Mouse (Mus musculus) G1E (cell line): ENCODE data around the gene Atpaf1. TPM values are rescaled to one million over a fixed set of nuclear protein-coding genes. Genes with fewer than 3 reads are reported as not detected.

Experiments used
- ATAC-seq: 2 replicates; pipeline ENCODE4 v1.8.0; 2016; ENCODE audit warnings: mild to moderate bottlenecking; ENCODE audit not compliant: insufficient number of reproducible peaks, poor library complexity, low FRiP score, severe bottlenecking; ENCODE audit errors: extremely low read depth
- DNase-seq: peaks from one replicate; pipeline ENCODE4 v3.0.0; 2012; ENCODE audit warnings: low spot score
- H3K27me3 ChIP-seq: 2 replicates; pipeline ENCODE4 v1.6.1; 2012; ENCODE audit warnings: mild to moderate bottlenecking, low read length, inconsistent platforms; ENCODE audit not compliant: insufficient read depth
- H3K36me3 ChIP-seq: replicated peaks from 2 replicates; pipeline ENCODE3; 2012; ENCODE audit warnings: mild to moderate bottlenecking, inconsistent platforms
- H3K4me1 ChIP-seq: 2 replicates; pipeline ENCODE4 v1.6.1; 2012; ENCODE audit warnings: low read depth, low read length, inconsistent platforms, mixed read lengths; ENCODE audit not compliant: insufficient read depth
- H3K4me3 ChIP-seq: 2 replicates; pipeline ENCODE4 v1.5.1; 2012; ENCODE audit warnings: low read depth, mild to moderate bottlenecking, inconsistent platforms, low read length, moderate library complexity, mixed read lengths
- H3K9me3 ChIP-seq: replicated peaks from 2 replicates; pipeline ENCODE4 v1.6.1; 2012; ENCODE audit warnings: inconsistent platforms
- CTCF ChIP-seq: IDR thresholded peaks from 2 replicates; pipeline ENCODE4 v1.5.1; 2012; ENCODE audit warnings: low read depth, low read length, inconsistent platforms, mixed read lengths
- GATA1 ChIP-seq: IDR thresholded peaks from 2 replicates; pipeline ENCODE4 v1.6.1; 2012; ENCODE audit warnings: borderline replicate concordance, low read length, inconsistent platforms, mixed read lengths
- GATA2 ChIP-seq: IDR thresholded peaks from 2 replicates; pipeline ENCODE4 v1.6.1; 2012; ENCODE audit warnings: low read depth, low read length, inconsistent platforms, borderline replicate concordance
- POLR2AphosphoS5 ChIP-seq: IDR thresholded peaks from 2 replicates; pipeline ENCODE4 v1.6.1; 2012; ENCODE audit warnings: low read depth, low read length, inconsistent platforms; ENCODE audit not compliant: insufficient replicate concordance
- TAL1 ChIP-seq: conservative IDR thresholded peaks from 2 replicates; pipeline ENCODE4 v1.6.1; 2012; ENCODE audit warnings: low read depth, low read length, inconsistent platforms, mixed read lengths
- polyA plus RNA-seq: library from polyadenylated mRNA; stranded (reverse); fragments of >175 nt; gene quantifications from 2 replicates; pipeline ENCODE4 v1.2.3, GENCODE M21; 2012
- total RNA-seq, 2 experiments: library from RNA; stranded (forward) in 1 of 2; stranded (reverse) in 1 of 2; fragments of 200-1000 nt in 1 of 2; fragments of >200 nt in 1 of 2; fragmentation: Nextera tagmentation in 1 of 2; gene quantifications; 2 replicates each; pipeline ENCODE4 v1.2.3; 2014 to 2017

The Atpaf1 gene
- total RNA-seq (2014; fragmentation: Nextera tagmentation) = 26.9 and 32.3 TPM in 2 replicates
- 10.4 and 13.5 TPM in 2 replicates for total RNA-seq (2017)
- 11.1 and 13.3 TPM in 2 replicates for polyA plus RNA-seq

DNA sequence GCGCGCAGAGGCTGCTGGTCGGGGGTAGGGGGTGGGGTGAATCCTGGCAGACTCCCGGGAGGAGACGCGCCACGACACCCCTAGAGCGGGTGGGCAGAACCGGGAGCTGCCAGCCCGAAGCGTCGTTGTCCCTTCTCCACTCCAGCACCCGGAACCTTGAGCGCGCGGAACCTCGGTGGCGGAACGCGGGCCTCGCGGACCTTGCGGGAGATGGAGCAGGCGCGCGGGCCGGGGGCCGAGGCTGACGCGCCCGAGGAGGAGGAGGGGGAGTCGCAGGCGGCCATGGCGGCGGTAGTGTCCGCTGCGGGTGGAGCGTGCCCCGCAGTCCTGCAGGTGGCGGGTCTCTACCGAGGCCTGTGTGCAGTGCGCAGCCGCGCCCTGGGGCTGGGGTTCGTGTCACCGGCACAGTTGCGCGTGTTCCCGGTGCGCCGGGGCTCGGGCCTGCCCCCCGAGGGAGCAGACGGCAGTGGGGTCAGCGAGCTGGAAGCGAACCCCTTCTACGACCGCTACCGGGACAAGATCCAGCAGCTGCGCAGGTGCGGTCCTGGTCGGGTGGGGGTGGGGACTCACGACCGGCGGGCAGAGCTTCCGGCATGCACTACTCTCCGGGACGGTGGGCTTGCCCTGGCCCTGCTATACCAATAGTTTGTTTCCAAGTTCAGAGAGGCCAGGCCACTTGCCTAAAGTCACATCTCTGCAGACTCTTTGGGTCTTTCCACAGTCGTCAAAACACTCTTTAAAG, at the start of gene Atpaf1:
Atpaf1 (plus strand) TSS at position 44 of the 742 bp plus-strand sequence.
- ATAC-seq (peak; percentile 22; the same call in 1 of the 2 replicates), DNase-seq (peak; percentile 51)
- Histone ChIP-seq H3K36me3 (peaks cover 28% of the 10 kb centered on the region), H3K4me3 (peak within 1 kb of the TSS; percentile 80), H3K4me1 (peaks cover 15% of the 10 kb centered on the region), H3K27me3 (peaks cover 7% of the 10 kb centered on the region; the same call in 1 of the 2 replicates), H3K9me3 (no peaks in the 10 kb centered on the region)
- TF ChIP-seq GATA1 (no peak), POLR2AphosphoS5 (no peak), TAL1 (no peak), GATA2 (no peak)

- peaks cover 6% of the 10 kb centered on the region for H3K36me3 ChIP-seq
- H3K4me1 ChIP-seq = peaks cover 49% of the 10 kb centered on the region
- no peaks in the 10 kb centered on the region for H3K9me3 ChIP-seq
- no peak overlapping the region for H3K4me3 ChIP-seq
- TF ChIP-seq CTCF (no peak), POLR2AphosphoS5 (no peak), GATA1 (no peak), GATA2 (no peak), TAL1 (no peak)
- H3K27me3 ChIP-seq = peaks cover 7% of the 10 kb centered on the region
- no peak for ATAC-seq
- no peak for DNase-seq
Measured at GRCm38 (mm10) chr4:115734867-115735266, 49.7 kb upstream of the Atpaf1 start.

DNA sequence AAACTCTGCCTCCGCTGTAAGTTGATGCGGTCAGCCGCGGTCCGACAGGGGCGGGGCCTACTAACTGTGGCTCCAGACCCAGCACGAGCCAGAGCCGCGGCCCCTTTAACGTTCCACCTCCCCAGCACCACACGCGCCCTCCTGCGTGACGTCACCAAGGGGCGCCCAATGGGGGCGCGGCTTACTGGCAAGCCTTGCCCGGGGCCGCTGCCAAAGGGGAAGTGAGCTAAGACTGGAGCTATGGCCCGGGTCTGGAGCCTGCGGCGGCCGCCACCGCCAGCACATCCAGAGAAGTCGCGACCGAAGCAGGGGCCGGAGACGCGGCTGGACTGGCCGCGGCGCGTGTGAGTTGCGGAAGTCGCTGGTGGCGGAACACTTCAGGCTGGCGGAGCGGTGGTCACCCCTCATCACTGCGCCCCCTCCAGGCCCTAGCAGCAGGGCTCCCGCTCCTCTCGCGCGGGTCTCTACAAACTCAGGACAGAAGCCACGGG, 47.0 kb upstream of the Atpaf1 start, which contains the start of gene Efcab14:
Efcab14 (plus strand) TSS at position 194 of the 491 bp plus-strand sequence.
- Histone ChIP-seq H3K27me3 (peaks cover 5% of the 10 kb centered on the region), H3K4me1 (peaks cover 55% of the 10 kb centered on the region), H3K4me3 (peak within 1 kb of the TSS; percentile 90), H3K36me3 (peaks cover 30% of the 10 kb centered on the region), H3K9me3 (no peaks in the 10 kb centered on the region)
- ATAC-seq (peak; percentile 97), DNase-seq (peak; percentile 100)
- no peak for TF ChIP-seq GATA1
- TF ChIP-seq CTCF = no peak
- TF ChIP-seq POLR2AphosphoS5 = no peak
- no peak for TF ChIP-seq TAL1
- TF ChIP-seq GATA2 = no peak

DNA sequence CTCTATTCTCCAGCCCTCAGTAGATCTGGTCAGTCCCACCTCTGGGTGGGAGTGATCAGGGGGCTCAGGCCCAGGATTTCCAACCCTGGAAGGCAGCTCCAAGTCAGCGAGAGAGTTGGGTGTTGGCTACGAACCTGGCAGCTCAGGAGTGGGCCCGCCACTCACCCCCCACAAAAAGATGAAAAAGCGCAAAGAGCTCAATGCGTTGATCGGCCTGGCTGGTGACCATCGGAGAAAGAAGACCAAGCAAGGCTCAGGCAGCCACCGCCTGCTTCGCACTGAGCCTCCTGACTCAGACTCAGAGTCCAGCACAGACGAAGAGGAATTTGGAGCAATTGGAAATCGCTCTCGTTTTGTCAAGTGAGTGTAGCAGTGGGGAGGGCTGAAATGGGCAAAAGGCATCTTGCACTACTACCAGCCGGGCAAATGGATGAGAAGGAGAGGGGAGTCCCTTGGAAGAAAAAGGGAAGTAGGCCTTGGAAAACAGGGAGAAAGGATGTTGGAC, 46.1 kb upstream of the Atpaf1 start:
- ATAC-seq = no peak
- no peaks in the 10 kb centered on the region for H3K9me3 ChIP-seq
- peaks cover 57% of the 10 kb centered on the region for H3K4me1 ChIP-seq
- no peak for DNase-seq
- no peak for TF ChIP-seq POLR2AphosphoS5
- TF ChIP-seq GATA2 = no peak
- TF ChIP-seq CTCF = no peak
- no peak for TF ChIP-seq GATA1
- no peak for TF ChIP-seq TAL1
- peaks cover 1% of the 10 kb centered on the region for H3K27me3 ChIP-seq
- peaks cover 38% of the 10 kb centered on the region for H3K36me3 ChIP-seq
- peak overlapping the region; percentile 90 for H3K4me3 ChIP-seq

DNA sequence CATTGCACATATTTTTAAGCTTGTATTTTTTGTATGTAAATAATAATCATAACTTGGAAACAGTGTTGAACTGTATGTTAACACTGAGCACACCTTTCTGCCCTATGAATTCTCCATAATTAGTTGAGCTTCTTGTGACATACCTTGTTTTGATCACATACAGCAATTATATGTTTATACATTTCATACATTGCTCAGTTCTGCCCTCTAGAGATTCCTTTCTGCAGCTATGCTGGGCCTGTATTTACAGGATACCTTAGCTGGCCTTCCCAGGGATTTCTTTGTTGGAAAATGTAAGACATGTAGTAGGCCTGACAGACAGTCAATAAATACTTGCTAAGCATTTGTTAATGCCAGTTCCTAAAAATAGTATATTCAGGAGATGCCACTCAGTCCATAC, 42.0 kb upstream of the Atpaf1 start:
- Histone ChIP-seq H3K36me3 (peaks cover 73% of the 10 kb centered on the region), H3K9me3 (no peaks in the 10 kb centered on the region), H3K4me1 (peaks cover 35% of the 10 kb centered on the region), H3K4me3 (no peak overlapping the region), H3K27me3 (no peaks in the 10 kb centered on the region)
- DNase-seq (no peak), ATAC-seq (no peak)
- no peak for TF ChIP-seq GATA1
- TF ChIP-seq GATA2 = no peak
- TF ChIP-seq POLR2AphosphoS5 = no peak
- no peak for TF ChIP-seq CTCF
- TF ChIP-seq TAL1 = no peak

DNA sequence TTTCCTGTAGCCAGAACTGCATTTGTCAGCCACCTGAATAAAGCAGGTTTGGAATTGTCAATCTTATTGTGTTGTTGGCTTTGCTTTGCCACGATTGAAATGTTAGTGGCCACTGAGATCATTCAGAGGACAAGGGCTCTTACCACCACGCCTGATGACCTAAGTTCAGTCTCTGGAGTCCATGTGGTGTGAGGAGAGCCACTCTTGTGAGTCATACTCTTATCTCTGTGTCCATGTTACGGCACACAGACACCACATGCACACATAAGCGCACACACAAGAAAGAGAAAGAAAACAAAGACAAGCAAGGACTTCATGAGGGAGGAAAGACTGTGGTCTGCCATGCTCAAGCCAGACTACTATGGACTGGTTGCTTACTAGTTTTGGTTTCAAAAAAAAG, 41.5 kb upstream of the Atpaf1 start:
- DNase-seq (no peak), ATAC-seq (peak; percentile 34; the same call in 1 of the 2 replicates)
- Histone ChIP-seq H3K36me3 (peaks cover 78% of the 10 kb centered on the region), H3K4me1 (peaks cover 35% of the 10 kb centered on the region), H3K9me3 (no peaks in the 10 kb centered on the region), H3K27me3 (no peaks in the 10 kb centered on the region), H3K4me3 (no peak overlapping the region)
- TF ChIP-seq CTCF = no peak
- TF ChIP-seq GATA1 = no peak
- no peak for TF ChIP-seq TAL1
- TF ChIP-seq GATA2 = no peak
- no peak for TF ChIP-seq POLR2AphosphoS5
